Mouse (Mus musculus) A20 (cell line): ENCODE data around the gene Muc1.
"Not testable (repeated sequence)": the region's sequence is repeated elsewhere in the genome, so short reads cannot be mapped to it uniquely, and the experiment has no call there.

ENCODE experiments used
- DNase-seq: peaks from one replicate; pipeline ENCODE4 v3.0.0-alpha.2; 2011; ENCODE audit warnings: low read depth, low spot score

Gene Muc1

DNA sequence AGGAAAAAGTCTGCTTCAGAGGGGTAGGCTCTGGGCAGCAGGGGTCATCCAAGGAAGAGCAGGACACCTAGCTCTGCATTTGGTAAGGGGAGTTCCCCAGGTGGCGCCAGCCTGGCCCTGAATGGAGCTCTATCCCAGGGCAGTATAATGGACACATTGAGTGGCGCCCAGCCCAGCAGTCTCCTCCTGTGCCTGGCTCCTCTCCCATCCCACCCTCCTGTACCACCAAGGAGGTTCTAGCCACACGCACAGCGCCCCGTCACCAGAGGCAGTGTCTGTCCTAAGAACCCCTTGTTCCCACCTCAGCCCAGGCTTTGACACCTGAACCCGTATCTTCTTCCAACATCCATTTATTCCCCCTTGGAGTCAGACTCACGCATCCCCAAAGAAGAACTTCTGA is 19.1 kb upstream of the Muc1 start:
- no peak for DNase-seq

DNA sequence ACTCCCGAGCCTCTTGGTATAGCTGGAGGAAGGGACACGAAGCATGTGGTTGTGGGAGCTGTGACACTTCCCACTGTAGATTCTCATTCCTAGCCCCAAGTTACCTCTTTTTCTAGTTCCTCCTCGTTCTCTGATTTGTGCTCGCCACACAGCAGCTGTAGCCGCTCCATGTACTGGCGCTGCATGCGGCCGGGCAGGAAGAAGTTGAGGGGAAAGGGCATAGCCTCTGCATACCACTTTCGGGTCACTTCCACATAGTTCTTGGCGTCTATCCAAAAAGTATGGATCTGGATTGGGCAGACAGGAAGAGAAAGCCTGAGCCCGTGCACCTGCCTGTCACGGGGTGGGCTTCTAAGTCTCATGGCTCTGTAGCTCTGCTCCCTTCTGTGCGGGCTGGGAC is 18.7 kb upstream of the Muc1 start:
- DNase-seq = no peak

GRCm38 (mm10) chr3:89210731-89211130 is 18.1 kb upstream of the Muc1 start:
- no peak for DNase-seq

GRCm38 (mm10) chr3:89213803-89214530 is 14.9 kb upstream of the Muc1 start:
- DNase-seq = peak; percentile 95

- no peak for DNase-seq
Measured at GRCm38 (mm10) chr3:89214681-89215411, 14.0 kb upstream of the Muc1 start, which contains the start of gene Thbs3. TSS of gene Thbs3 (plus strand) at chr3:89215180.

DNA sequence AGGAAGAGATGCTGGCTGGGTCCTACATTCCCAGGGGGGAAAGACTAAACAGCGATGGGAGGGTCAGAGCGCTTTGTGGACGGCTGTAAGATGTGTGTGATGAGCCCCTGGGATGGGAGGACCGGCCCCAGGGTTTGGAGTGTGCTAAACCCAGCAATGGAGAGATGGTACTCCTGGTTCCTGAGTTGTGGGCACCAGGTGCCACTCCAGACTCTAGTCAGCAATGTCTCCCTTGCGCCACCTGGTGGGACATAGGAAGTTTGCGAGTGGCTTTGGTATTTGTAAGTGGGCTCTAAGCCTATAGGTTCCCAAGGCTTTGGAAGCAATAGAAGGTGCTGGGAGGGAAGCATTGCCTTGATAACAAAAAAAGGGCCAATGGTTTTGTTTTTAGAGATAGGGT is 13.0 kb upstream of the Muc1 start:
- peak; percentile 84 for DNase-seq

DNA sequence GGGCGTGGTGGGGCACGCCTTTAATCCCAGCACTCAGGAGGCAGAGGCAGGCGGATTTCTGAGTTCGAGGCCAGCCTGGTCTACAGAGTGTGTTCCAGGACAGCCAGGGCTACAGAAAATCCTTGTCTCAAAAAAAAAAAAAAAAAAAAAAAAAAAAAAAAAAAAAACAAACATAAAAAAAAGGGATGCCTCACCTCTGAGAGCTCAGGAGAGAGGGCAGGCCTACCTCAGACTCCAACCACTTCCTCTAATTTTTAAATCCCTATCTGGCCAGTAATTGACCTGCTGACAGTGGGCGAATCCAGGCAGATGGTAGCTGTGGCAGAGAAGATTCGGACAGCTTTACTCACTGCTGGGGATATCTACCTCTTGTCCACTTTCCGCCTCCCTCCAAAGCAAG is 12.4 kb upstream of the Muc1 start:
- not testable (repeated sequence) for DNase-seq

DNA sequence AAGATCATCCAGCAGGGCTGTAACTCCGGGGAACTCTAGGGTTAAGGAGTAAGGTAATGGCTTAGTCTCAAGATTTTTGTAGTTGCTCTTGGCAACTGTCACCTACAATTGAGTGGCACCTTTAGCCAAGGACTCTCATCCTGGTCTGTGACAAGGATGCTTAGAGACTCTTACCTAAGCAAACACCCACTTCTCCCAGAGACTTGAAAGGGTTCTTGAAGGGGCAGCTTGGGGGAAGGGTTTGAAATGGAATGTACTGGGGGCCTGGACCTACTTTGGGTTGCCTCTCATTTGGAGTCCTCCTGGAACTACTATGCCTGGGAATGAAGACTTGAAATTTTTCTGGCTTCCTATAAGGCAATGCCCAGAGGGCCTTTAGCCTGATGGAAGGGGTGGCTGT is 10.6 kb upstream of the Muc1 start:
- no peak for DNase-seq

DNA sequence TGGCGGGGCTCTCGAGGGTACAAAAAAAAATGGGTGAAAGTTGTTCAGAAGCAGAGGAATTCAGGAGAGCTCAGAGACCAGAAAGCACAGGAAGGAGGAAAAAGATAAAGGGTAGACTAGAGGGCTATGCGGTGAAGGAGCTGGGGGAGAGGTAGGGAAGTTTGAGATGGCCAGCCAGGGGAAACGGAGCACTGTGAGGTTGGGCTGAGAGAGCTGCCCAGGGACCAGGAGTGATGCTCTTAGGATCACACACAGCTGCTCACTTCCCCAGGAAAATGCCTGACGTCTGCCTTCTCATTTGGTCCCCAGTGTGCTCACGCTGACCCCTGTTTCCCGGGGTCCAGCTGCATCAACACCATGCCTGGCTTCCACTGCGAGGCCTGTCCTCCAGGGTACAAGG is 9.3 kb upstream of the Muc1 start:
- no peak for DNase-seq

- DNase-seq = no peak
Measured at GRCm38 (mm10) chr3:89221167-89221566, 7.7 kb upstream of the Muc1 start.

DNA sequence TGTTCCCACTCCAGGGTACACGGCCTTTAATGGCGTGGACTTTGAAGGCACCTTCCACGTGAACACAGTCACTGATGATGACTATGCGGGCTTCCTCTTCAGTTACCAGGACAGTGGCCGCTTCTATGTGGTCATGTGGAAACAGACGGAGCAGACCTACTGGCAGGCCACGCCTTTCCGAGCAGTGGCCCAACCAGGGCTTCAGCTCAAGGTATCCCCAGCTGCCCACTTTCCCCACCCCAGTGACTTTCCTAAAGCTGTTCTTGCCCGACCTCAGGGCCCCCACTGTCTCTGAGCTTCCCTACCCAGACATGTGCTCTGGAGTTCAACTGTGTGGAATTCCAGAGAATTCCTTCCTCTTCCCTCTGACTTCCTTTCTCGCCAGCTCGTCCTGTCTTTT is 4.1 kb upstream of the Muc1 start:
- no peak for DNase-seq

DNA sequence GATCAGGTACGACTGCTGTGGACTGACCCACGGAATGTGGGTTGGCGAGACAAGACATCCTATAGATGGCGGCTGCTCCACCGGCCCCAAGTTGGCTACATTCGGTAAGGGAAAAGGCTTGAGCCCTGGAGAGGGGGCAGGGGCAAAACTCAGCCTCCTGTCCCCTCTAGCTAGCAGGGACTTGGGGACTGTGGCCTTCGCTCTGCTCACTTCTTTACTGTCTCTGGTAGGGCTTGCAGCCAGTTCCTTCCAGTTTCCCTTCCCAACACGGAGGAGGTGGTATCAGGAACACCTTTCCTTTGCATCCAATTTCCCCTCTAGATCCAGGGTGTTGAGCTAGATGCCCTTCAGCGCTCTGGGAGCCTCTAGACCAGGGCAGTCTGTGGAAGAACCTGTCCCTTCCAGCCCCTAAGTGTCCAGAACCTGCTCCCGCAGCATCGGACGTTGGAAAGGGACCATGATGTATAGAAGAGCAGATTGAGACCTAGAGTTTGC is 3.5 kb upstream of the Muc1 start:
- no peak for DNase-seq

- DNase-seq = no peak
Measured at GRCm38 (mm10) chr3:89225918-89226317, 2.9 kb upstream of the Muc1 start.

GRCm38 (mm10) chr3:89226361-89226760 is 2.5 kb upstream of the Muc1 start:
- DNase-seq = no peak

DNA sequence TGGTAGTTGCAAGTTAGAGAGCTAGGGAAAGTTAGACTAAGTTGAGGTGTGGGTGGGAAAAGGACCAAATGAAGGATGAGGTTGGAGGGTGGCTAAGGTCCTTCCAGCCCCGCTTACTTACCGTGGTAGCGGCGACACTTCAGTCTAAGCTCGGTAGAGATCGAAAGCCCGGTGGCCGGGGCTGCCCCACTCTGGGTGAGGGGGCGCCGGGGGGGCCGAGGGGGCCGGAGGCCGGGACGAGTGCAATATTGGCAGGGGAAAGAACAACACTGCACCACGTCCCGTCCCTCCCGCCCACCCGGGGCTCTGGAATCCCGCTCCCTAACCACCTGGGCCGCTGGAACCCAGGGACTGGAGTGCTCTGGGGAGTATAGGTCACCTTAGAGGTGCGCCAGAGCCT is 2.0 kb upstream of the Muc1 start, which contains the start of gene Mtx1:
TSS of gene Mtx1 (minus strand) at position 189 of the 400 bp plus-strand sequence.
- DNase-seq = no peak

- no peak for DNase-seq
Measured at GRCm38 (mm10) chr3:89227307-89228179, 1.3 kb upstream of the Muc1 start.

- DNase-seq = peak; percentile 87
Measured at GRCm38 (mm10) chr3:89228180-89228549, 692 bp upstream of the Muc1 start.

- DNase-seq = no peak
Measured at GRCm38 (mm10) chr3:89229276-89229675, 419 bp downstream of the Muc1 start.

DNA sequence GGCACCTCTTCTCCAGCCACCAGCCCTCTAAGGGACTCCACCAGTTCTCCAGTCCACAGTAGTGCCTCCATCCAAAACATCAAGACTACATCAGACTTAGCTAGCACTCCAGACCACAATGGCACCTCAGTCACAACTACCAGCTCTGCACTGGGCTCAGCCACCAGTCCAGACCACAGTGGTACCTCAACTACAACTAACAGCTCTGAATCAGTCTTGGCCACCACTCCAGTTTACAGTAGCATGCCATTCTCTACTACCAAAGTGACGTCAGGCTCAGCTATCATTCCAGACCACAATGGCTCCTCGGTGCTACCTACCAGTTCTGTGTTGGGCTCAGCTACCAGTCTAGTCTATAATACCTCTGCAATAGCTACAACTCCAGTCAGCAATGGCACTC is 1.7 kb downstream of the Muc1 start:
- DNase-seq = no peak

- no peak for DNase-seq
Measured at GRCm38 (mm10) chr3:89231345-89231744, 2.5 kb downstream of the Muc1 start.

- DNase-seq = no peak
Measured at GRCm38 (mm10) chr3:89231772-89232275, 3.0 kb downstream of the Muc1 start.

- no peak for DNase-seq
Measured at GRCm38 (mm10) chr3:89232614-89233013, 3.8 kb downstream of the Muc1 start.
